Mouse (Mus musculus): ENCODE results near the gene Ctu1. TPM values are rescaled to one million over a fixed set of nuclear protein-coding genes. Genes with fewer than 3 reads are reported as not detected.
"Not testable (repeated sequence)": the region's sequence is repeated elsewhere in the genome, so short reads cannot be mapped to it uniquely, and the experiment has no call there.

Gene Ctu1
- polyA plus RNA-seq, 1 experiment from 2014 or later, result 12.2 TPM

GRCm38 (mm10) chr7:43671064-43671808 lies 580 bp upstream of the Ctu1 start:
- Histone ChIP-seq H3K27me3 (ENCODE audit: control insufficient read depth, insufficient read depth, low read length) (no peaks in the 10 kb centered on the region), H3K9me3 (replicated peaks; ENCODE audit: control insufficient read depth, low read length) (peaks cover 5% of the 10 kb centered on the region; the same call in 1 of the 2 replicates), H3K4me2 (ENCODE audit: low read depth, low read length) (peak overlapping the region; percentile 53), H3K27ac (ENCODE audit: low read length) (peak overlapping the region; percentile 47), H3K9ac (ENCODE audit: low read length) (peak overlapping the region; percentile 65), H3K36me3 (ENCODE audit: control insufficient read depth, insufficient read depth, low read length) (peaks cover 20% of the 10 kb centered on the region), H3K4me3 (replicated peaks; ENCODE audit: low read length) (peak overlapping the region; percentile 76), H3K4me1 (ENCODE audit: control insufficient read depth, insufficient read depth, low read length) (peaks cover 9% of the 10 kb centered on the region; the same call in 1 of the 2 replicates)
- 65% methylated on average over 11 of the region's 11 CpGs for WGBS
- ATAC-seq (ENCODE audit: insufficient read depth, low FRiP score), result peak; percentile 3; the same call in 1 of the 2 replicates

GRCm38 (mm10) chr7:43672581-43673260 lies 905 bp downstream of the Ctu1 start:
- peaks cover 34% of the 10 kb centered on the region for H3K36me3 ChIP-seq (ENCODE audit: control insufficient read depth, insufficient read depth, low read length)
- peak overlapping the region; percentile 82 for H3K9ac ChIP-seq (ENCODE audit: low read length)
- H3K4me1 ChIP-seq (ENCODE audit: control insufficient read depth, insufficient read depth, low read length), result peaks cover 9% of the 10 kb centered on the region; the same call in 1 of the 2 replicates
- H3K4me2 ChIP-seq (ENCODE audit: low read depth, low read length), result peak overlapping the region; percentile 82
- peak overlapping the region; percentile 76 for H3K4me3 ChIP-seq (replicated peaks; ENCODE audit: low read length)
- WGBS, result 5% methylated on average over 10 of the region's 10 CpGs
- H3K27me3 ChIP-seq (ENCODE audit: control insufficient read depth, insufficient read depth, low read length), result no peaks in the 10 kb centered on the region
- peaks cover 5% of the 10 kb centered on the region for H3K9me3 ChIP-seq (replicated peaks; ENCODE audit: control insufficient read depth, low read length)
- peak overlapping the region; percentile 82 for H3K27ac ChIP-seq (ENCODE audit: low read length)
- peak; percentile 42; the same call in 1 of the 2 replicates for ATAC-seq (ENCODE audit: insufficient read depth, low FRiP score)

- no peak overlapping the region for H3K4me2 ChIP-seq (ENCODE audit: low read depth, low read length)
- peaks cover 5% of the 10 kb centered on the region for H3K9me3 ChIP-seq (replicated peaks; ENCODE audit: control insufficient read depth, low read length)
- peaks cover 38% of the 10 kb centered on the region for H3K36me3 ChIP-seq (ENCODE audit: control insufficient read depth, insufficient read depth, low read length)
- H3K27ac ChIP-seq (ENCODE audit: low read length), result no peak overlapping the region
- ATAC-seq (ENCODE audit: insufficient read depth, low FRiP score), result no peak
- no peak overlapping the region for H3K9ac ChIP-seq (ENCODE audit: low read length)
- 90% methylated on average over 32 of the region's 32 CpGs for WGBS
- H3K4me3 ChIP-seq (replicated peaks; ENCODE audit: low read length), result no peak overlapping the region
- peaks cover 9% of the 10 kb centered on the region; the same call in 1 of the 2 replicates for H3K4me1 ChIP-seq (ENCODE audit: control insufficient read depth, insufficient read depth, low read length)
- H3K27me3 ChIP-seq (ENCODE audit: control insufficient read depth, insufficient read depth, low read length), result no peaks in the 10 kb centered on the region
Observed at GRCm38 (mm10) chr7:43675091-43675490, 3.3 kb downstream of the Ctu1 start.

- Histone ChIP-seq H3K36me3 (ENCODE audit: control insufficient read depth, insufficient read depth, low read length) (peaks cover 38% of the 10 kb centered on the region), H3K9ac (ENCODE audit: low read length) (no peak overlapping the region), H3K4me2 (ENCODE audit: low read depth, low read length) (no peak overlapping the region), H3K27ac (ENCODE audit: low read length) (no peak overlapping the region), H3K4me1 (ENCODE audit: control insufficient read depth, insufficient read depth, low read length) (no peaks in the 10 kb centered on the region), H3K4me3 (replicated peaks; ENCODE audit: low read length) (no peak overlapping the region), H3K9me3 (replicated peaks; ENCODE audit: control insufficient read depth, low read length) (peaks cover 5% of the 10 kb centered on the region), H3K27me3 (ENCODE audit: control insufficient read depth, insufficient read depth, low read length) (no peaks in the 10 kb centered on the region)
- no peak for ATAC-seq (ENCODE audit: insufficient read depth, low FRiP score)
Observed at GRCm38 (mm10) chr7:43678517-43678916, 6.7 kb downstream of the Ctu1 start.

DNA sequence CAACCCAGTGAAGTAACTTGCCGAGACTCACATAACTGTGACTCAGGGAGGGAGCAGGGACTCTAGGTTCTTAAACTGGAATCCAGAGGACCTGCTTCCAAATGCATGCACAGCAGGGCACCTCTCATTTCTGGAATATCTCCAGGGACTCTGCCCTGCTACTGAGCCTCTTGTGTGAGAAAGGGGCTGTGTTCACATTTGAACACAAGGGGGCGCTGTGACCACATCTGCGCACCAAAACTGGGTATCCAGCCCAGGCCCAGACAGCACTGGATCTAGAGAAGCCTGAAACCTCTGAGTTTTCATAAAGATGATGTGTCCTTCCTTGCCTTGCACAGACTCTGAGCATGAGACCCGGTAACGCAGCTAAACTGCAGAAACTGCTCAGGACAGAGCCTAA lies 9.1 kb downstream of the Ctu1 start:
- Histone ChIP-seq H3K4me2 (ENCODE audit: low read depth, low read length) (no peak overlapping the region), H3K4me3 (replicated peaks; ENCODE audit: low read length) (no peak overlapping the region), H3K36me3 (ENCODE audit: control insufficient read depth, insufficient read depth, low read length) (peaks cover 21% of the 10 kb centered on the region), H3K4me1 (ENCODE audit: control insufficient read depth, insufficient read depth, low read length) (no peaks in the 10 kb centered on the region), H3K27ac (ENCODE audit: low read length) (no peak overlapping the region), H3K9ac (ENCODE audit: low read length) (no peak overlapping the region), H3K9me3 (replicated peaks; ENCODE audit: control insufficient read depth, low read length) (no peaks in the 10 kb centered on the region; the same call in 1 of the 2 replicates), H3K27me3 (ENCODE audit: control insufficient read depth, insufficient read depth, low read length) (no peaks in the 10 kb centered on the region)
- no peak for ATAC-seq (ENCODE audit: insufficient read depth, low FRiP score)
- 19% methylated on average over 5 of the region's 5 CpGs for WGBS

GRCm38 (mm10) chr7:43682511-43682910 lies 10.7 kb downstream of the Ctu1 start:
- not testable (repeated sequence) for H3K36me3 ChIP-seq (ENCODE audit: control insufficient read depth, insufficient read depth, low read length); H3K27me3 ChIP-seq (ENCODE audit: control insufficient read depth, insufficient read depth, low read length); H3K9ac ChIP-seq (ENCODE audit: low read length); H3K9me3 ChIP-seq (replicated peaks; ENCODE audit: control insufficient read depth, low read length); H3K4me1 ChIP-seq (ENCODE audit: control insufficient read depth, insufficient read depth, low read length); H3K27ac ChIP-seq (ENCODE audit: low read length); ATAC-seq (ENCODE audit: insufficient read depth, low FRiP score); H3K4me2 ChIP-seq (ENCODE audit: low read depth, low read length); H3K4me3 ChIP-seq (replicated peaks; ENCODE audit: low read length)
- 28% methylated on average over 1 of the region's 1 CpGs for WGBS

GRCm38 (mm10) chr7:43685088-43685487 lies 13.3 kb downstream of the Ctu1 start:
- Histone ChIP-seq H3K27ac (ENCODE audit: low read length) (no peak overlapping the region), H3K9ac (ENCODE audit: low read length) (no peak overlapping the region), H3K36me3 (ENCODE audit: control insufficient read depth, insufficient read depth, low read length) (no peaks in the 10 kb centered on the region), H3K9me3 (replicated peaks; ENCODE audit: control insufficient read depth, low read length) (no peaks in the 10 kb centered on the region), H3K4me2 (ENCODE audit: low read depth, low read length) (no peak overlapping the region), H3K4me3 (replicated peaks; ENCODE audit: low read length) (no peak overlapping the region), H3K4me1 (ENCODE audit: control insufficient read depth, insufficient read depth, low read length) (no peaks in the 10 kb centered on the region), H3K27me3 (ENCODE audit: control insufficient read depth, insufficient read depth, low read length) (no peaks in the 10 kb centered on the region)
- no peak; the same call in 1 of the 2 replicates for ATAC-seq (ENCODE audit: insufficient read depth, low FRiP score)
- WGBS, result 45% methylated on average over 7 of the region's 7 CpGs

- H3K4me1 ChIP-seq (ENCODE audit: control insufficient read depth, insufficient read depth, low read length), result no peaks in the 10 kb centered on the region
- H3K9me3 ChIP-seq (replicated peaks; ENCODE audit: control insufficient read depth, low read length), result no peaks in the 10 kb centered on the region
- no peak within 1 kb of the TSS for H3K4me2 ChIP-seq (ENCODE audit: low read depth, low read length)
- H3K27ac ChIP-seq (ENCODE audit: low read length), result no peak within 1 kb of the TSS
- no peak for ATAC-seq (ENCODE audit: insufficient read depth, low FRiP score)
- no peaks in the 10 kb centered on the region for H3K36me3 ChIP-seq (ENCODE audit: control insufficient read depth, insufficient read depth, low read length)
- H3K9ac ChIP-seq (ENCODE audit: low read length), result no peak within 1 kb of the TSS
- H3K4me3 ChIP-seq (replicated peaks; ENCODE audit: low read length), result no peak within 1 kb of the TSS
- no peaks in the 10 kb centered on the region for H3K27me3 ChIP-seq (ENCODE audit: control insufficient read depth, insufficient read depth, low read length)
Observed at GRCm38 (mm10) chr7:43690118-43690517, 18.3 kb downstream of the Ctu1 start, which contains the start of gene Klk14. Gene Klk14 (plus strand): TSS chr7:43690418.

GRCm38 (mm10) chr7:43710031-43710430 lies 38.2 kb downstream of the Ctu1 start:
- Histone ChIP-seq H3K4me3 (replicated peaks; ENCODE audit: low read length) (no peak overlapping the region), H3K27ac (ENCODE audit: low read length) (peak overlapping the region; percentile 36), H3K4me2 (ENCODE audit: low read depth, low read length) (no peak overlapping the region), H3K9me3 (replicated peaks; ENCODE audit: control insufficient read depth, low read length) (no peaks in the 10 kb centered on the region), H3K36me3 (ENCODE audit: control insufficient read depth, insufficient read depth, low read length) (no peaks in the 10 kb centered on the region), H3K9ac (ENCODE audit: low read length) (no peak overlapping the region), H3K4me1 (ENCODE audit: control insufficient read depth, insufficient read depth, low read length) (no peaks in the 10 kb centered on the region), H3K27me3 (ENCODE audit: control insufficient read depth, insufficient read depth, low read length) (no peaks in the 10 kb centered on the region)
- WGBS, result 76% methylated on average over 3 of the region's 3 CpGs
- ATAC-seq (ENCODE audit: insufficient read depth, low FRiP score), result no peak

All from stomach, embryonic 16.5 days (tissue).